Mouse (Mus musculus): ENCODE measurements around the gene Cnr2. TPM values are rescaled to one million over a fixed set of nuclear protein-coding genes. Genes with fewer than 3 reads are reported as not detected.
A peak's percentile ranks its signal among the peaks of the same experiment; 100 is the strongest.

The Cnr2 gene
- polyA plus RNA-seq, 2 experiments: 0.70 to 0.94 TPM

GRCm38 (mm10) chr4:135926861-135927260 is 31.7 kb downstream of the Cnr2 start:
- 89% methylated on average over 3 of the region's 3 CpGs for WGBS
- H3K27ac ChIP-seq (replicated peaks; ENCODE audit: low read depth, low read length): no peak overlapping the region
- H3K27me3 ChIP-seq (ENCODE audit: control insufficient read depth, insufficient read depth, low read length): no peaks in the 10 kb centered on the region
- peaks cover 3% of the 10 kb centered on the region; the same call in 1 of the 2 replicates for H3K4me1 ChIP-seq (ENCODE audit: control insufficient read depth, insufficient read depth, low read length)
- H3K9ac ChIP-seq (ENCODE audit: low read depth, low read length, severe bottlenecking): no peak overlapping the region
- no peak overlapping the region for H3K4me2 ChIP-seq (replicated peaks; ENCODE audit: low read depth, low read length, severe bottlenecking)
- ATAC-seq (ENCODE audit: low FRiP score, low read depth) (no peak), DNase-seq (ENCODE audit: low spot score) (no peak)
- H3K9me3 ChIP-seq (ENCODE audit: control insufficient read depth, low read length): no peaks in the 10 kb centered on the region
- H3K4me3 ChIP-seq (replicated peaks; ENCODE audit: low read length): no peak overlapping the region
- H3K36me3 ChIP-seq (ENCODE audit: control insufficient read depth, insufficient read depth, low read length): peaks cover 41% of the 10 kb centered on the region
- no peak for TF ChIP-seq POLR2A (IDR thresholded peaks at IDR 0.05; ENCODE audit: borderline replicate concordance, extremely low read depth, insufficient read depth, insufficient read length)

GRCm38 (mm10) chr4:135928376-135928775 is 33.2 kb downstream of the Cnr2 start:
- no peak for ATAC-seq (ENCODE audit: low FRiP score, low read depth)
- peaks cover 44% of the 10 kb centered on the region for H3K36me3 ChIP-seq (ENCODE audit: control insufficient read depth, insufficient read depth, low read length)

GRCm38 (mm10) chr4:135929405-135929804 is 34.2 kb downstream of the Cnr2 start:
- Histone ChIP-seq H3K9me3 (ENCODE audit: control insufficient read depth, low read length) (no peaks in the 10 kb centered on the region), H3K4me1 (ENCODE audit: control insufficient read depth, insufficient read depth, low read length) (no peaks in the 10 kb centered on the region), H3K36me3 (ENCODE audit: control insufficient read depth, insufficient read depth, low read length) (peaks cover 49% of the 10 kb centered on the region), H3K4me2 (replicated peaks; ENCODE audit: low read depth, low read length, severe bottlenecking) (no peak overlapping the region), H3K27ac (replicated peaks; ENCODE audit: low read depth, low read length) (no peak overlapping the region), H3K4me3 (replicated peaks; ENCODE audit: low read length) (no peak overlapping the region), H3K9ac (ENCODE audit: low read depth, low read length, severe bottlenecking) (no peak overlapping the region), H3K27me3 (ENCODE audit: control insufficient read depth, insufficient read depth, low read length) (no peaks in the 10 kb centered on the region)
- DNase-seq (ENCODE audit: low spot score) (no peak), ATAC-seq (ENCODE audit: low FRiP score, low read depth) (no peak)
- no peak for TF ChIP-seq POLR2A (IDR thresholded peaks at IDR 0.05; ENCODE audit: borderline replicate concordance, extremely low read depth, insufficient read depth, insufficient read length)
- WGBS: 92% methylated on average over 5 of the region's 5 CpGs

More at GRCm38 (mm10) chr4:135928376-135928775, 33.2 kb downstream of the Cnr2 start:
- no peak for DNase-seq (ENCODE audit: low spot score)
- 82% methylated on average over 9 of the region's 9 CpGs for WGBS
- TF ChIP-seq POLR2A (IDR thresholded peaks at IDR 0.05; ENCODE audit: borderline replicate concordance, extremely low read depth, insufficient read depth, insufficient read length): no peak
- no peaks in the 10 kb centered on the region for H3K27me3 ChIP-seq (ENCODE audit: control insufficient read depth, insufficient read depth, low read length)
- H3K4me1 ChIP-seq (ENCODE audit: control insufficient read depth, insufficient read depth, low read length): no peaks in the 10 kb centered on the region
- no peak overlapping the region for H3K4me2 ChIP-seq (replicated peaks; ENCODE audit: low read depth, low read length, severe bottlenecking)
- H3K27ac ChIP-seq (replicated peaks; ENCODE audit: low read depth, low read length): no peak overlapping the region
- no peaks in the 10 kb centered on the region for H3K9me3 ChIP-seq (ENCODE audit: control insufficient read depth, low read length)
- H3K4me3 ChIP-seq (replicated peaks; ENCODE audit: low read length): no peak overlapping the region
- no peak overlapping the region for H3K9ac ChIP-seq (ENCODE audit: low read depth, low read length, severe bottlenecking)

GRCm38 (mm10) chr4:135929828-135930227 is 34.6 kb downstream of the Cnr2 start:
- Histone ChIP-seq H3K27ac (replicated peaks; ENCODE audit: low read depth, low read length) (no peak overlapping the region), H3K36me3 (ENCODE audit: control insufficient read depth, insufficient read depth, low read length) (peaks cover 52% of the 10 kb centered on the region), H3K9ac (ENCODE audit: low read depth, low read length, severe bottlenecking) (no peak overlapping the region), H3K4me3 (replicated peaks; ENCODE audit: low read length) (no peak overlapping the region), H3K9me3 (ENCODE audit: control insufficient read depth, low read length) (no peaks in the 10 kb centered on the region), H3K4me1 (ENCODE audit: control insufficient read depth, insufficient read depth, low read length) (no peaks in the 10 kb centered on the region), H3K4me2 (replicated peaks; ENCODE audit: low read depth, low read length, severe bottlenecking) (no peak overlapping the region), H3K27me3 (ENCODE audit: control insufficient read depth, insufficient read depth, low read length) (no peaks in the 10 kb centered on the region)
- DNase-seq (ENCODE audit: low spot score): no peak
- ATAC-seq (ENCODE audit: low FRiP score, low read depth): no peak
- TF ChIP-seq POLR2A (IDR thresholded peaks at IDR 0.05; ENCODE audit: borderline replicate concordance, extremely low read depth, insufficient read depth, insufficient read length): no peak
- WGBS: 90% methylated on average over 9 of the region's 9 CpGs

GRCm38 (mm10) chr4:135930239-135930638 is 35.0 kb downstream of the Cnr2 start:
- Histone ChIP-seq H3K36me3 (ENCODE audit: control insufficient read depth, insufficient read depth, low read length) (peaks cover 52% of the 10 kb centered on the region), H3K4me2 (replicated peaks; ENCODE audit: low read depth, low read length, severe bottlenecking) (no peak overlapping the region), H3K27me3 (ENCODE audit: control insufficient read depth, insufficient read depth, low read length) (no peaks in the 10 kb centered on the region), H3K4me3 (replicated peaks; ENCODE audit: low read length) (no peak overlapping the region), H3K9ac (ENCODE audit: low read depth, low read length, severe bottlenecking) (no peak overlapping the region), H3K27ac (replicated peaks; ENCODE audit: low read depth, low read length) (no peak overlapping the region), H3K4me1 (ENCODE audit: control insufficient read depth, insufficient read depth, low read length) (no peaks in the 10 kb centered on the region), H3K9me3 (ENCODE audit: control insufficient read depth, low read length) (no peaks in the 10 kb centered on the region)
- 88% methylated on average over 8 of the region's 8 CpGs for WGBS
- TF ChIP-seq POLR2A (IDR thresholded peaks at IDR 0.05; ENCODE audit: borderline replicate concordance, extremely low read depth, insufficient read depth, insufficient read length): no peak
- DNase-seq (ENCODE audit: low spot score) (no peak), ATAC-seq (ENCODE audit: low FRiP score, low read depth) (no peak)

- DNase-seq (ENCODE audit: low spot score) (peak; percentile 49), ATAC-seq (ENCODE audit: low FRiP score, low read depth) (no peak)
- Histone ChIP-seq H3K9ac (ENCODE audit: low read depth, low read length, severe bottlenecking) (no peak overlapping the region), H3K27me3 (ENCODE audit: control insufficient read depth, insufficient read depth, low read length) (no peaks in the 10 kb centered on the region), H3K36me3 (ENCODE audit: control insufficient read depth, insufficient read depth, low read length) (peaks cover 41% of the 10 kb centered on the region), H3K9me3 (ENCODE audit: control insufficient read depth, low read length) (no peaks in the 10 kb centered on the region), H3K4me1 (ENCODE audit: control insufficient read depth, insufficient read depth, low read length) (no peaks in the 10 kb centered on the region), H3K4me2 (replicated peaks; ENCODE audit: low read depth, low read length, severe bottlenecking) (no peak overlapping the region), H3K27ac (replicated peaks; ENCODE audit: low read depth, low read length) (no peak overlapping the region), H3K4me3 (replicated peaks; ENCODE audit: low read length) (no peak overlapping the region)
- 62% methylated on average over 5 of the region's 5 CpGs for WGBS
- TF ChIP-seq POLR2A (IDR thresholded peaks at IDR 0.05; ENCODE audit: borderline replicate concordance, extremely low read depth, insufficient read depth, insufficient read length): no peak
Measured at GRCm38 (mm10) chr4:135931832-135932231, 36.6 kb downstream of the Cnr2 start.
